Mouse (Mus musculus): ENCODE measurements around the gene Glrx5. TPM values are rescaled to one million over a fixed set of nuclear protein-coding genes. Genes with fewer than 3 reads are reported as not detected.

Gene Glrx5
- total RNA-seq, 4 experiments from 2014 or later = 132 to 279 (median 202) TPM

DNA sequence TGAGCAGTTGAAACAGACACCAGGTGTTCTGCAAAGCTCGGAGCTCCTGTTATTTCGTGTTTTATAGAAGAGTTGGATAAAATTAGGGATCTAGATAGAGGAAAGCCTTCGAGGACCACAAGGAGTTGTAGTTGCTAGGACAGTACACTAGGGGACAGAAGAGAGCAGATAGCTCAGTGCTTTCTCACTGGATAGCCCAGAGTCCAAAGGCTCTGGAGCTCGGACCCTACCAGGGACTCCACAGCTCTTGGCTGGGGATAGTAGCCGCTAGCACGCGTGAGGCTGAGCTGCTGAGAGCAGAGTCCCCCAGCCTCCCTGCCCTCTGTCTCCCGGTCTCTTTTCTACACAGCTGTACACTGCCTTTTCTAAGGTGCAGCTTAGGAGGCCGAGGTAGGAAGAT is 41.2 kb downstream of the Glrx5 start:
- DNase-seq = no peak

DNA sequence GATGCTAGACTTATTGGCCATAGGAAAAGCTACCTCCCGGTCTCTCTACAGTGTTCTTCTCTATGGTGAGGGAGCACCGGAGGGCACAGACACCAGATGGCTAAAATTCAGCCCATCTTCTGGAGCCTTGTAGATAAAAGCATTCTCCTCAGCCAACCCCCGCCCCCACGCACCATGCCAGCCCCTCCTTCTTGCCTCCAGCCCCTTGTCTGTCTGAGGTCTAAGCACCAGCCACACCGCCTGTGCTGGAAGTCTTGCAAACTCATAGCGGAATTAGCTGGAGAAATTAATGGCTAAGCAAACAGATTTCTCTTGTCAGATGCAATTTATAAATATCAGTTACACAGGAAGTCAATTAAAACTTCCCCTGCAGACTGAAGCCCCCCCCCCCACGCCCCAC is 43.0 kb downstream of the Glrx5 start:
- no peak for DNase-seq

DNA sequence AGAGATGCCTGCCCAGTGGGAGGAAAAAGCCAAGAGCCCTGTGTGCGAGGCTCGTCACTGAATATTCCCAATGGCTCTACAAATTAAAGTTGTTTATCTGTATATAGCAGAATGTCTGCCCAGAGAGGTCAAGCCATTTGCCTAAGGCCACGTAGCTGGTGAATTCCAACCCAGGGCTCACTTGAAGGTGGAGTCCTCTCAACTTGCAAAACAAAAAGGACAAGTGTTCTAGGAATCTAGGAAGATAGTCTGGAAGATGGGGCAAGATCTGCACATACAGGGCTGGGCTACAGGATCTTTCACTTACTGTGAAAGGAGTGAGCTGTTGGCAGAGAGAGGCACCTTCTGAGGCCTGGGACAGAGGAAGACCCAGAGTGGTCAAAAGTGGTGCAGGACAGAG is 44.0 kb downstream of the Glrx5 start:
- DNase-seq = no peak

DNA sequence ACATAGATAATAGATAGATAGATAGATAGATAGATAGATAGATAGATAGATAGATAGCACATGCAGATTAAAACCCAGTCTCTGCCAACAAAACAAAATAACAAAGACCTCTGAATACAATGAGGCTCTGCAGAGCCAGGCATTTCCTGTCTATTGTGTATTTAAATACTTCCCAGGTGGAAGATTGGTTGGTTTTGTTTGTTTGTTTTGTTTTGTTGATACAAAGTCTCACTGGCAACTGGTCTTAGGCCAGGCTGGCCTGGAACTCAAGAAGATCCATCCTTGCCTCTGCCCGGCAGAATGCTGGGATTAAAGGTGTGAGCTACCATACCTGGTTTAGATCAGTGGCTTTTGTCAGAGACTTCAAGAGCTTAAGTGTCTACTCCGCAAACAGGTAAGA is 44.7 kb downstream of the Glrx5 start:
- no peak for DNase-seq

DNA sequence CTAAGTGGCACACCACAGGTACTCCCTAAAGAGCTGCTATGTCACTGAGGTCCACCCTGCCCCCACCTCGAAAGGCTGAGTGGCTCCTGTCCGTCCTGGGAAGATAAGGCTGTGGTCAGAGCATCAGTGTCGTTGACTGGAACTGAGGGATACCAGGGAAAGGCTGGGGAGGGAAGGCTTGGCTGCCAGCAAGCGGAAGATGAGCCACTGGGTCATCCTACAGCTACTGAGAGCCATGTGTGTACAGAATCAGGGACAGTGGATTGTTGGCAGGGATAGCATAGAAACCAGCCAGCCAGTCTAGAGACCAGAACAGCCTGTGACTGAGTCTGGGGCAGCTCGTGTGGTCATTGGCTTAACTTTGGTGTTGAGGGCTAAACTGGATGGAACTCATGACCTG is 51.7 kb downstream of the Glrx5 start:
- no peak for DNase-seq

DNA sequence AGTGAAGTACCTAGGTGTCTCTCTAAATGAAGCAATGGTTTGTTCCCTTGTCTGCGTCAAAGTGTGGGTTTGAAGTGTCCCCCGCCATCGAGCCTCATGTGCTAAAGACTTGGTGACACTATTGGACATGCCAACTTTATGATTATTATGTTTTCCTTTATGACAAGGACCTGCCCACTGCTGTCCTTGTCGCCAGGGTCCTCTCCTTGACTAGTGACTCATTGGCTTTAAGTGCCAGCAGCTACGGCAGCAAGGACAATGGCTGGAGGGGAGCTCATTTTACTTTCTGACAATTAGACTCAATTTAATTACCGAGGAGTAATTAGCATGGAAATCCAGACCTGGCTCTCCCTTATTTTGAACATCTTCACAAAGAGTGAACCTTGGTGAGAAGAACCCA is 52.3 kb downstream of the Glrx5 start:
- DNase-seq = peak; percentile 51

DNA sequence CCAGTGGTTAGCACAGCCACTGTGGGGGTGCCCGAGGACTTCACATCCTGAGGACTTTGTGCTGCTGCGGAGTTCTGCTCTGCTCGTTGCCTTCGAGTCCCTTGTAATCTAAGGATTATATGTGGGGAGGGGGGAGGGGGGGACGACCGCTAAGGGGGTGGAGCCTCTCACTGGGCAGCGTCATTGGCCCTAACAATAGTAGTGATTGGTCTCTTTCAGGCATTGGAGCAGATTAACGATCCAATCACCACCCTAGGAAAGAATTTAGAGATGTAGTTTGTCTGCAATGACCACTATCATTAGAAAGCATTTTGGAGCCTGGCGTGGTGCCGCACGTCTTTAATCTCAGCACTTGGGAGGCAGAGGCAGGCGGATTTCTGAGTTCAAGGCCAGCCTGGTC is 52.8 kb downstream of the Glrx5 start:
- no peak for DNase-seq

DNA sequence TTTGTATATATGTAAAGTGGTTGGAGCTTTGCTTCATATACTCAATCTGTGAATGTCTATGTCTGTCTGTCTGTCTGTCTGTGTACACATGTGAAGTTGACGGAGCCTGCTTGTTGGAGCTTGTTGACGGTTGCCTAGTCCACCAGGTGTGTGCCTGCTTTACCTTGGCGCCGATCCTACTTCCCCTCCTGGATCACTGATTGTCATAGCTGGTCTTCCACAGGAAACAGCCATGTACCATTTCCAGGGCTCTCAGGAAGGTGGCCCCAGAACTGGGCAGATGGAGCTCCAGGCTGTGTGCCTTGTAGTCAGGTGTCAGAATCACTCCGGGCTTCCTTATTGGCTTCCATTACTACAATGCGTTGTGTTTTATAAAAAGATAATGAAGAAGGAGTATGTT is 54.3 kb downstream of the Glrx5 start:
- no peak for DNase-seq

DNA sequence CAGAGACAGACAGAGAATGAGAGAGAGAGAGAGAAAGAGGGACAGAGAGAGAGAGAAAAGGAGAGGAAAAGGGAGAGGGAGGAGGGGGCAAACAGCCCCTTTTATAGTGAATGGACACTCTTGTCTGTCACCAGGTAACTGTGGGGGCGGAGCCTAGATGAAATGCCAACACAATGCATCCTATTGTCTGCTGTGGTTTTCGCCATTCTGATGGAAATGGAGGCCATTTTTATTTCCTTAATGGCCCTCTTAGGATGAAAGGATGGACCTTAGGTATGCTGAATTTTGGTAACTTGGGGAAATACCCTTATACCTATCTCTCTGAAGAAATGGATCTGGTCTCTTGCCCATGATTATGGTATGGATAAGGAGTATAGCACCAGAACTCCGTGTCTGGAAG is 54.9 kb downstream of the Glrx5 start:
- DNase-seq = no peak

DNA sequence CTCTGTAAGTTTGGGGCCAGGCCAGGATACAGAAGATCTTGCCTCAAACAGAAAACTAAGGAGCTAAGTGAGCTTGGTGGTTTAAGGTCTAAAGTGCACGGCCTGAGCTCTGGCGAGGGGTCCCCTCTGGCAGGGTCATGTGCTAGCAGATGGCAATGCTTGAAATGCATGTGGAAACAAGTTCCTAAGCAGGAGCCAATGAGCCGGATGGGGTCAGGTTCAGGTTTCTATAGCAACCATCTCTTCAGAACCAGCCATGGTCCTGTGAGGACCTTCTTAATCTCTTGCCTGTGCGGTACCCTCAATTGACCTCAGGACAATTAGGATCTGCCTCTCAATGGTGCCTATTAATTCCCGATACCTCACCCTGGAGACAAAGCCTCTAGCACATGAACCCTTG is 56.7 kb downstream of the Glrx5 start:
- no peak for DNase-seq

DNA sequence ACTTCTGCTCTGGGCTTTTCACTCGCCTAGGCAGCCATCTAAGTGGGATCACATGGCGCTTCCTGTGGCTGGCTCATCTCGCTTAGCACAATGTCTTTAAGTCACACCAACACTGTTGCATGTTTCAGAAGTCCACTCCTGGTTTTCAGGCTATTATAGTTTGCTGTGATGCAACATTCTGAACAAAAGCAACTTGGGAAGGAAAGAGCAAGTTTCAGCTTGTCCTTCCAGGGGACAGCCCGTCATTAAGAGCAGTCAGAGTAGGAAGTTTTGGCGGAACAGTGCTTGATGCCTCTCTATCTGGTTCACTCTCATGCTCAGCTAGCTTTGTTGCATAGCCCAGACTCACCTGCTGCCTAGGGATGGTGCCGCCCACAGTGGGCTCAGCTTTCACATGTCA is 59.1 kb downstream of the Glrx5 start:
- no peak for DNase-seq

Small RNA genes within 50 kb of the gene (microRNA-seq; reads per million reads assigned to microRNA genes)
- 1.1 to 2.8 reads per million in 2 experiments for gene Mir3069

Other genes with a start within 250 kb of the Glrx5 start
- 10 to 100 TPM; 12.7 to 15.3 (median 14.2) TPM for gene Clmn, start 167.6 kb upstream of the Glrx5 start, total RNA-seq (2022)
- gene Syne3, start 22.9 kb upstream of the Glrx5 start, total RNA-seq (2022) = 10 to 100 TPM; 12.0 to 20.8 (median 16.8) TPM
- not detected for gene Tcl1b2, start 113.3 kb downstream of the Glrx5 start, total RNA-seq (2022)
- not detected for gene Tcl1b1, start 127.0 kb downstream of the Glrx5 start, total RNA-seq (2022)
- gene Tcl1b5, start 143.7 kb downstream of the Glrx5 start, total RNA-seq (2022) = not detected
- gene Tcl1b3, start 158.4 kb downstream of the Glrx5 start, total RNA-seq (2022) = not detected
- gene Tcl1b4, start 169.3 kb downstream of the Glrx5 start, total RNA-seq (2022) = not detected
- gene Tcl1, start 190.1 kb downstream of the Glrx5 start, total RNA-seq (2022) = not detected

All from adrenal gland, adult 8-10 months (tissue).